9 mouse cellular contexts compared by ENCODE assay signal in the genomic region with DNA sequence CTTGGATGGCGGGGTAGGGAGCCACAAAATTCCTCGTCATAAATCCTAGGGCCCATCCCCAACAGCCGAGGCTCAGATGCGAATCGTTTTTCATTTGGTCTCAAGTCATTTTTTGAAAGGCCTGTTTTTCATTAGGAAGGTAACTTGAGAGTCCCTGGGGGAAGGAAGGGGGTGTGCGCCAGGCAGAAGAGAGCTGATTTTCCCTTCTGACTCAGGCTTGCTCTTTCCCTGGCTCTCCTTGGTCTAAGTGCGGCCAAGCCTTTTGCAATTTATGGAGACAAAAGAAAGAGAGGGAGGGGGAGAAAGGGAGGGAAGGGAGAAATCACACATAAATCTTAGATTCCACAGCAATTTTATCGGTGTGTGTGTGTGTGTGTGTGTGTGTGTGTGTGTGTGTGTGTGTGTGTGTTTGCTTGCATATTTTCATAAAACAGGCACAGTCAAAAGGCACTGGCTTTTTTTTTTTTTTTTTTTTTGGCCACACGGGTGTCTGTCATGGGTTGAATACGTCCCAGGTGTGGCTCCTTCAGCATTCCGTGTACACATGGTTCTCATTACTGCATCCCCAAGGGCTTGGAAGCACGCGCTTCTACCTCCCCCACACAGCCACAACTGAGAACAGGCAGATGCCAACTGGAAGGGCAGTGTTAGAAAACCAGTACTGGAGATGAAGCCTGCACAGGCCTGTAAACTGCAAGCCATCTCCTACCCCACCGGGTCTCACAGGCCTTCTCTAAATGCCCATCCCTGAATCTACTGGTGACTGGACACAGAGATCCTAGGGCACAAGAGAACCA.
DNase-seq lines count a peak whose midpoint lies in the region; ATAC-seq and TF ChIP-seq lines count a peak whose summit lies in the region.
"Had no signal": no experiment of that assay in that cellular context is flagged by ENCODE, and none has a peak within 500 bp of the region (broad histone marks: within the 10 kb centered on the region; RNA-seq: fewer than 3 reads in every experiment).

No protein-coding gene starts in this region.

- H3K4me3 ChIP-seq in hindbrain, embryonic 10.5 days, result no peak overlapping the region
- no peak overlapping the region for H3K4me3 ChIP-seq in hindbrain, embryonic 16.5 days (ENCODE audit: low read length)
- H3K4me3 ChIP-seq in heart, adult 2 months, result no peak overlapping the region
- no peak overlapping the region for H3K4me3 ChIP-seq in lung, postnatal 0 days (ENCODE audit: low read depth, low read length)
- no peak overlapping the region for H3K4me3 ChIP-seq in forebrain, embryonic 13.5 days

- H3K27me3 ChIP-seq in hindbrain, embryonic 10.5 days (ENCODE audit: insufficient read depth, poor library complexity, severe bottlenecking), result no peaks in the 10 kb centered on the region
- H3K27me3 ChIP-seq in hindbrain, embryonic 16.5 days (replicated peaks; ENCODE audit: control insufficient read depth, insufficient read depth, low read length), result no peaks in the 10 kb centered on the region
- H3K27me3 ChIP-seq in heart, adult 2 months (ENCODE audit: control insufficient read depth, insufficient read depth, low read length), result no peaks in the 10 kb centered on the region
- H3K27me3 ChIP-seq in lung, postnatal 0 days (replicated peaks; ENCODE audit: insufficient read depth, low read length), result no peaks in the 10 kb centered on the region
- no peaks in the 10 kb centered on the region for H3K27me3 ChIP-seq in forebrain, embryonic 13.5 days

- H3K79me2 ChIP-seq in heart, adult 2 months (replicated peaks; ENCODE audit: control insufficient read depth, insufficient read depth, low read length), result no peaks in the 10 kb centered on the region

- no peak overlapping the region for H3K9ac ChIP-seq in hindbrain, embryonic 16.5 days (ENCODE audit: low read depth, low read length)
- no peak overlapping the region for H3K9ac ChIP-seq in heart, adult 2 months (ENCODE audit: low read depth, low read length)
- no peak overlapping the region for H3K9ac ChIP-seq in lung, postnatal 0 days (replicated peaks; ENCODE audit: low read depth)
- H3K9ac ChIP-seq in forebrain, embryonic 13.5 days, result no peak overlapping the region

- no peak for ATAC-seq in hindbrain, embryonic 16.5 days
- peak; percentile 81 for ATAC-seq in lung, postnatal 0 days
- ATAC-seq in megakaryocyte progenitor cell, adult 5-6 weeks (replicated peaks; ENCODE audit: poor library complexity), result no peak
- no peak for ATAC-seq in forebrain, embryonic 13.5 days

- H3K4me1 ChIP-seq in hindbrain, embryonic 10.5 days (replicated peaks), result no peaks in the 10 kb centered on the region
- no peaks in the 10 kb centered on the region; the same call in 1 of the 2 replicates for H3K4me1 ChIP-seq in hindbrain, embryonic 16.5 days (ENCODE audit: control insufficient read depth, insufficient read depth, low read depth, low read length)
- no peaks in the 10 kb centered on the region for H3K4me1 ChIP-seq in heart, adult 2 months (ENCODE audit: control insufficient read depth, insufficient read depth, low read length)
- no peaks in the 10 kb centered on the region for H3K4me1 ChIP-seq in lung, postnatal 0 days (ENCODE audit: insufficient read depth, low read depth, low read length)
- H3K4me1 ChIP-seq in forebrain, embryonic 13.5 days, result no peaks in the 10 kb centered on the region

- H3K9me3 ChIP-seq in hindbrain, embryonic 10.5 days, result no peaks in the 10 kb centered on the region
- H3K9me3 ChIP-seq in hindbrain, embryonic 16.5 days (ENCODE audit: control insufficient read depth, low read length), result no peaks in the 10 kb centered on the region
- no peaks in the 10 kb centered on the region for H3K9me3 ChIP-seq in lung, postnatal 0 days (ENCODE audit: low read length)
- H3K9me3 ChIP-seq in forebrain, embryonic 13.5 days (replicated peaks), result no peaks in the 10 kb centered on the region

- H3K4me2 ChIP-seq in hindbrain, embryonic 16.5 days (ENCODE audit: low read length), result no peak overlapping the region
- no peak overlapping the region for H3K4me2 ChIP-seq in lung, postnatal 0 days (replicated peaks; ENCODE audit: low read depth, low read length)
- H3K4me2 ChIP-seq in forebrain, embryonic 13.5 days, result no peak overlapping the region

- intact Hi-C loops in heart, adult 2 months (cut with DNase I), result no loop called here

- TF ChIP-seq POLR2A in heart, adult 2 months (IDR thresholded peaks at IDR 0.05; ENCODE audit: insufficient read depth, low read depth, low read length), result no peak

- 0 out of 2 replicates have a peak, but pooled peaks have one; percentile 14 for TF ChIP-seq EP300 in heart, adult 2 months (IDR thresholded peaks at IDR 0.05; ENCODE audit: insufficient read depth, low read depth, low read length)
- no peak for TF ChIP-seq EP300 in lung, postnatal 0 days (IDR thresholded peaks at IDR 0.05)

- no peaks in the 10 kb centered on the region for H3K36me3 ChIP-seq in hindbrain, embryonic 10.5 days
- no peaks in the 10 kb centered on the region for H3K36me3 ChIP-seq in hindbrain, embryonic 16.5 days (ENCODE audit: control insufficient read depth, insufficient read depth, low read length)
- no peaks in the 10 kb centered on the region for H3K36me3 ChIP-seq in heart, adult 2 months (ENCODE audit: control insufficient read depth, insufficient read depth, low read length)
- no peaks in the 10 kb centered on the region for H3K36me3 ChIP-seq in lung, postnatal 0 days (ENCODE audit: insufficient read depth, low read length)
- H3K36me3 ChIP-seq in forebrain, embryonic 13.5 days (ENCODE audit: poor library complexity, severe bottlenecking), result no peaks in the 10 kb centered on the region

- WGBS in hindbrain, embryonic 10.5 days, result 61% methylated on average over 14 of the region's 14 CpGs
- 63% methylated on average over 14 of the region's 14 CpGs for WGBS in hindbrain, embryonic 16.5 days
- 76% methylated on average over 14 of the region's 14 CpGs for WGBS in heart, adult 2 months
- 67% methylated on average over 14 of the region's 14 CpGs for WGBS in lung, postnatal 0 days
- WGBS in forebrain, embryonic 13.5 days, result 78% methylated on average over 14 of the region's 14 CpGs

- TF ChIP-seq CTCF in heart, adult 2 months (IDR thresholded peaks at IDR 0.05), result no peak
- no peak for TF ChIP-seq CTCF in lung, postnatal 0 days (IDR thresholded peaks at IDR 0.05)

- DNase-seq in hindbrain, embryonic 10.5 days (ENCODE audit: low spot score), result peak; percentile 54
- peak; percentile 65 to 66 for DNase-seq in adrenal gland, postnatal 36 days
- peak; percentile 62 to 77 for DNase-seq in heart, adult 2 months
- peak; percentile 25 for DNase-seq in lung, postnatal 0 days (ENCODE audit: low spot score)
- no peak for DNase-seq in frontal cortex, postnatal 25 days (ENCODE audit: low spot score in 2 of 2)
- DNase-seq: cerebellum, postnatal 36 days had no signal

- H3K27ac ChIP-seq in hindbrain, embryonic 10.5 days, result peak overlapping the region; percentile 75
- H3K27ac ChIP-seq in hindbrain, embryonic 16.5 days (ENCODE audit: low read depth, low read length), result no peak overlapping the region
- no peak overlapping the region for H3K27ac ChIP-seq in heart, adult 2 months
- no peak overlapping the region for H3K27ac ChIP-seq in lung, postnatal 0 days (ENCODE audit: low read length)
- no peak overlapping the region for H3K27ac ChIP-seq in forebrain, embryonic 13.5 days

Comparison
In these comparisons a context has a peak if more than half of its experiments do, and no peak if none do; other contexts are left out.
1. DNase-seq: peak in hindbrain, embryonic 10.5 days (single experiment), adrenal gland, postnatal 36 days (2 of 2), heart, adult 2 months (2 of 2) and lung, postnatal 0 days (single experiment); none in frontal cortex, postnatal 25 days (0 of 2).